In genomic region chr9:108578545-108579343, GRCm38 (mm10) we compare ENCODE assay signal across 7 mouse cellular contexts. TPM values are rescaled to one million over a fixed set of nuclear protein-coding genes. Genes with fewer than 3 reads are reported as not detected.
DNase-seq lines count a peak whose midpoint lies in the region; ATAC-seq and TF ChIP-seq lines count a peak whose summit lies in the region.

TSS of gene Wdr6 (minus strand) at chr9:108578739.

- peaks cover 53% of the 10 kb centered on the region for H3K4me1 ChIP-seq in embryonic facial prominence, embryonic 10.5 days
- no peaks in the 10 kb centered on the region for H3K4me1 ChIP-seq in intestine, postnatal 0 days (replicated peaks; ENCODE audit: control insufficient read depth, insufficient read depth, low read length)
- H3K4me1 ChIP-seq in midbrain, embryonic 12.5 days = peaks cover 53% of the 10 kb centered on the region

- peak within 1 kb of the TSS; percentile 88 for H3K4me2 ChIP-seq in intestine, postnatal 0 days (replicated peaks; ENCODE audit: low read depth)
- H3K4me2 ChIP-seq in midbrain, embryonic 12.5 days (replicated peaks) = peak within 1 kb of the TSS; percentile 89

- peak within 1 kb of the TSS; percentile 71 for H3K4me3 ChIP-seq in embryonic facial prominence, embryonic 10.5 days
- H3K4me3 ChIP-seq in intestine, postnatal 0 days (ENCODE audit: low read depth, low read length) = peak within 1 kb of the TSS; percentile 59
- H3K4me3 ChIP-seq in midbrain, embryonic 12.5 days = peak within 1 kb of the TSS; percentile 83

- H3K9ac ChIP-seq in intestine, postnatal 0 days (ENCODE audit: low read depth, low read length) = peak within 1 kb of the TSS; percentile 78
- peak within 1 kb of the TSS; percentile 94 for H3K9ac ChIP-seq in midbrain, embryonic 12.5 days (replicated peaks)

- peak; percentile 84 for ATAC-seq in intestine, postnatal 0 days
- peak; percentile 97 for ATAC-seq in midbrain, embryonic 12.5 days (ENCODE audit: low FRiP score, low read depth)

- no peaks in the 10 kb centered on the region for H3K27me3 ChIP-seq in embryonic facial prominence, embryonic 10.5 days (replicated peaks; ENCODE audit: low read depth, poor library complexity, severe bottlenecking)
- H3K27me3 ChIP-seq in intestine, postnatal 0 days (replicated peaks; ENCODE audit: control insufficient read depth, insufficient read depth, low read length) = no peaks in the 10 kb centered on the region
- H3K27me3 ChIP-seq in midbrain, embryonic 12.5 days = peaks cover 32% of the 10 kb centered on the region

- H3K27ac ChIP-seq in embryonic facial prominence, embryonic 10.5 days (replicated peaks) = peak within 1 kb of the TSS; percentile 98
- H3K27ac ChIP-seq in intestine, postnatal 0 days (ENCODE audit: low read depth, low read length) = peak within 1 kb of the TSS; percentile 65
- peak within 1 kb of the TSS; percentile 97 for H3K27ac ChIP-seq in midbrain, embryonic 12.5 days (replicated peaks)

- intact Hi-C loops in left cerebral cortex, postnatal 4 days (cut with DNase I) = no loop called here

- peaks cover 49% of the 10 kb centered on the region for H3K36me3 ChIP-seq in embryonic facial prominence, embryonic 10.5 days (replicated peaks)
- peaks cover 19% of the 10 kb centered on the region; the same call in 1 of the 2 replicates for H3K36me3 ChIP-seq in intestine, postnatal 0 days (ENCODE audit: control insufficient read depth, insufficient read depth)
- peaks cover 40% of the 10 kb centered on the region for H3K36me3 ChIP-seq in midbrain, embryonic 12.5 days

- peak; percentile 96 for DNase-seq in adrenal gland, postnatal 10 days
- DNase-seq in embryonic facial prominence, embryonic 10.5 days (ENCODE audit: low spot score) = peak; percentile 99
- no peak for DNase-seq in gonadal fat pad, adult 2 months (ENCODE audit: low read depth)
- DNase-seq in left cerebral cortex, postnatal 4 days = peak; percentile 97
- peak; percentile 74 for DNase-seq in spleen, adult 12 weeks (ENCODE audit: low spot score)

- WGBS in embryonic facial prominence, embryonic 10.5 days = 5% methylated on average over 51 of the region's 51 CpGs
- 5% methylated on average over 51 of the region's 51 CpGs for WGBS in intestine, postnatal 0 days
- WGBS in midbrain, embryonic 12.5 days = 3% methylated on average over 51 of the region's 51 CpGs

- H3K9me3 ChIP-seq in embryonic facial prominence, embryonic 10.5 days = no peaks in the 10 kb centered on the region
- H3K9me3 ChIP-seq in intestine, postnatal 0 days (ENCODE audit: control insufficient read depth) = no peaks in the 10 kb centered on the region
- H3K9me3 ChIP-seq in midbrain, embryonic 12.5 days = no peaks in the 10 kb centered on the region

- 0 out of 2 replicates have a peak, but pooled peaks have one; percentile 3 for TF ChIP-seq CTCF in intestine, postnatal 0 days (IDR thresholded peaks at IDR 0.05; ENCODE audit: low read depth)

RNA-seq across cellular contexts. Expression of gene Wdr6, which starts in this region (rescaled TPM):
- 100 to 1,000 TPM in 1 of 2 experiments, 10 to 100 TPM in 1; 93.8 to 126 TPM for total RNA-seq in adrenal gland, postnatal 10 days (2021)
- polyA plus RNA-seq in embryonic facial prominence, embryonic 10.5 days (2016; fragmentation: Nextera tagmentation; extraction: Ambion mirVana) = 200 and 215 TPM in 2 replicates
- polyA plus RNA-seq in gonadal fat pad, adult 2 months (2012; rRNA removed) = 48.1 and 59.1 TPM in 2 replicates
- polyA plus RNA-seq in intestine, postnatal 0 days (2015; fragmentation: Nextera tagmentation; extraction: Ambion mirVana) = 16.7 and 16.8 TPM in 2 replicates
- 100 to 1,000 TPM; 233 to 289 TPM for total RNA-seq in left cerebral cortex, postnatal 4 days (2021)
- polyA plus RNA-seq in midbrain, embryonic 12.5 days (2016; fragmentation: Nextera tagmentation; extraction: Ambion mirVana) = 288 and 293 TPM in 2 replicates
